In the genomic region with DNA sequence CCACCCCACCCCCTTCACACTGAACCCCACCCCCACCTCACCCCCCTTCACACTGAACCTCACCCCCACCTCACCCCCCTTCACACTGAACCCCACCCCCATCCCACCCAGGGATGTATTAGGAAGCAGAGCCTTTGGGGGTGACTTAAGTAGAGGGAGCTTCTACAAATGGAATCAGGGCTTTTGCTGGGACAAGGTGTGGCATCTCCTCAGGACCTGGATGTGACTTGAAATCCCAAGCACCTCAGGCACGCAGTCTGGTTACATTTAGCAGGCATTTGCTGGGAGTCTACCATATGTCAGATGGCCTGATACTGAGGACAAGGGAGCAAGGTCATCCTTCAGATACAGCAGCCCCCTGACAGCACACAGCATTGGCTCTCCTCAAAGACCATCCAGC, we compare ENCODE assay signal across 22 mouse cellular contexts. TPM values are rescaled to one million over a fixed set of nuclear protein-coding genes. Genes with fewer than 3 reads are reported as not detected.
A peak's percentile ranks its signal among the peaks of the same experiment; 100 is the strongest.
DNase-seq lines count a peak whose midpoint lies in the region; ATAC-seq and TF ChIP-seq lines count a peak whose summit lies in the region.
"Had no signal": no experiment of that assay in that cellular context is flagged by ENCODE, and none has a peak within 500 bp of the region (broad histone marks: within the 10 kb centered on the region; RNA-seq: fewer than 3 reads in every experiment).

No protein-coding gene starts in this region.

- intact Hi-C loops in heart, postnatal 25 days (cut with DNase I), result no loop called here

- no peak overlapping the region for H3K4me3 ChIP-seq in hindbrain, embryonic 14.5 days (replicated peaks; ENCODE audit: low read length)
- H3K4me3 ChIP-seq in lung, postnatal 0 days (ENCODE audit: low read depth, low read length), result no peak overlapping the region

- peak overlapping the region; percentile 62; the same call in 1 of the 2 replicates for H3K27ac ChIP-seq in hindbrain, embryonic 14.5 days
- H3K27ac ChIP-seq in lung, postnatal 0 days (ENCODE audit: low read length), result no peak overlapping the region

- H3K36me3 ChIP-seq in hindbrain, embryonic 14.5 days (replicated peaks; ENCODE audit: control insufficient read depth, insufficient read depth), result peaks cover 39% of the 10 kb centered on the region
- H3K36me3 ChIP-seq in lung, postnatal 0 days (ENCODE audit: insufficient read depth, low read length), result peaks cover 7% of the 10 kb centered on the region

- ATAC-seq in hindbrain, embryonic 14.5 days (ENCODE audit: low FRiP score), result no peak
- ATAC-seq in lung, postnatal 0 days, result no peak
- ATAC-seq: inflammation-experienced regulatory T-cells, adult 6 months had no signal

- no peaks in the 10 kb centered on the region for H3K27me3 ChIP-seq in hindbrain, embryonic 14.5 days (ENCODE audit: control insufficient read depth, insufficient read depth, low read length)
- no peaks in the 10 kb centered on the region for H3K27me3 ChIP-seq in lung, postnatal 0 days (replicated peaks; ENCODE audit: insufficient read depth, low read length)

- no peak overlapping the region for H3K9ac ChIP-seq in hindbrain, embryonic 14.5 days
- no peak overlapping the region for H3K9ac ChIP-seq in lung, postnatal 0 days (replicated peaks; ENCODE audit: low read depth)
- H3K9ac ChIP-seq: lung, embryonic 14.5 days had no signal

- no peak overlapping the region for H3K4me2 ChIP-seq in hindbrain, embryonic 14.5 days (replicated peaks)
- no peak overlapping the region for H3K4me2 ChIP-seq in lung, postnatal 0 days (replicated peaks; ENCODE audit: low read depth, low read length)
- H3K4me2 ChIP-seq: lung, embryonic 14.5 days had no signal

- no peaks in the 10 kb centered on the region for H3K9me3 ChIP-seq in hindbrain, embryonic 14.5 days (ENCODE audit: control insufficient read depth, low read length)
- no peaks in the 10 kb centered on the region for H3K9me3 ChIP-seq in lung, postnatal 0 days (ENCODE audit: low read length)

- whole genome bisulfite sequencing in hindbrain, embryonic 14.5 days, result 70% methylated on average over 1 of the region's 1 CpGs
- WGBS in lung, postnatal 0 days, result 63% methylated on average over 1 of the region's 1 CpGs

- peak; percentile 78 for DNase-seq in heart, adult 11 months
- no peak for DNase-seq in heart, postnatal 25 days (ENCODE audit: low spot score)
- DNase-seq in testis, postnatal 10 days (ENCODE audit: low spot score), result peak; percentile 18
- no peak for DNase-seq in testis, postnatal 14 days (ENCODE audit: low spot score)
- DNase-seq in hindbrain, embryonic 14.5 days (ENCODE audit: low spot score), result no peak
- no peak for DNase-seq in lung, postnatal 0 days (ENCODE audit: low spot score)
- DNase-seq in retina, postnatal 1 day, result no peak
- DNase-seq: cerebellum, adult 9-10 months; gastrocnemius, postnatal 14 days; kidney, adult 8-10 months; kidney, postnatal 36 days; thymus, adult 2 months had no signal

- TF ChIP-seq CTCF in lung, postnatal 0 days (IDR thresholded peaks at IDR 0.05), result no peak

- no peak for TF ChIP-seq EP300 in lung, postnatal 0 days (IDR thresholded peaks at IDR 0.05)

- 0 out of 2 replicates have a peak, but pooled peaks cover 3% of the 10 kb centered on the region for H3K4me1 ChIP-seq in hindbrain, embryonic 14.5 days (replicated peaks; ENCODE audit: control insufficient read depth, insufficient read depth, low read length)
- no peaks in the 10 kb centered on the region for H3K4me1 ChIP-seq in lung, postnatal 0 days (ENCODE audit: insufficient read depth, low read depth, low read length)

RNA-seq across cellular contexts. Expression of a gene that starts 7.2 kb away (rescaled TPM):
- total RNA-seq in heart, postnatal 25 days (2021), result 100 to 1,000 TPM; 218 to 222 TPM
- polyA plus RNA-seq in hindbrain, embryonic 14.5 days (2014; fragmentation: Nextera tagmentation; extraction: Ambion mirVana), result 553 and 683 TPM in 2 replicates
- polyA plus RNA-seq in lung, postnatal 0 days (2015; fragmentation: Nextera tagmentation; extraction: Ambion mirVana), result 342 and 355 TPM in 2 replicates

RNA-seq across cellular contexts. Expression of a gene that starts 14.1 kb away (rescaled TPM):
- not detected for total RNA-seq in heart, postnatal 25 days (2021)
- polyA plus RNA-seq in hindbrain, embryonic 14.5 days (2014; fragmentation: Nextera tagmentation; extraction: Ambion mirVana), result 0.31 TPM in 1 of 2 replicates, not detected in the other
- 0.24 TPM in 1 of 2 replicates, not detected in the other for polyA plus RNA-seq in lung, postnatal 0 days (2015; fragmentation: Nextera tagmentation; extraction: Ambion mirVana)
- total RNA-seq: left cerebral cortex, postnatal 10 days; liver, adult 2 months; monocyte, adult 5-6 weeks; neutrophil, adult 5-6 weeks had no signal
- polyA plus RNA-seq: C2C12; heart, postnatal 0 days; liver, adult 2 months; lung, embryonic 14.5 days had no signal

RNA-seq across cellular contexts. Expression of a gene that starts 17.0 kb away (rescaled TPM):
- not detected for total RNA-seq in heart, postnatal 25 days (2021)
- polyA plus RNA-seq in hindbrain, embryonic 14.5 days (2014; fragmentation: Nextera tagmentation; extraction: Ambion mirVana), result not detected in 2 replicates
- polyA plus RNA-seq in lung, postnatal 0 days (2015; fragmentation: Nextera tagmentation; extraction: Ambion mirVana), result not detected in 2 replicates
- total RNA-seq: adrenal gland, postnatal 4 days; gastrocnemius, postnatal 14 days; left cerebral cortex, postnatal 10 days; liver, adult 2 months; monocyte, adult 5-6 weeks had no signal
- polyA plus RNA-seq: C2C12; heart, postnatal 0 days; inflammation-experienced regulatory T-cells, adult 6 months; liver, adult 2 months; lung, embryonic 14.5 days had no signal

RNA-seq across cellular contexts. Expression of a gene that starts 29.0 kb away (rescaled TPM):
- total RNA-seq in heart, postnatal 25 days (2021), result not detected
- polyA plus RNA-seq in hindbrain, embryonic 14.5 days (2014; fragmentation: Nextera tagmentation; extraction: Ambion mirVana), result not detected in 2 replicates
- not detected in 2 replicates for polyA plus RNA-seq in lung, postnatal 0 days (2015; fragmentation: Nextera tagmentation; extraction: Ambion mirVana)
- total RNA-seq: adrenal gland, postnatal 4 days; gastrocnemius, postnatal 14 days; left cerebral cortex, postnatal 10 days; liver, adult 2 months; monocyte, adult 5-6 weeks; neutrophil, adult 5-6 weeks had no signal
- polyA plus RNA-seq: C2C12; heart, postnatal 0 days; inflammation-experienced regulatory T-cells, adult 6 months; liver, adult 2 months; lung, embryonic 14.5 days had no signal

RNA-seq across cellular contexts. Expression of a gene that starts 40.4 kb away (rescaled TPM):
- not detected for total RNA-seq in heart, postnatal 25 days (2021)
- polyA plus RNA-seq in hindbrain, embryonic 14.5 days (2014; fragmentation: Nextera tagmentation; extraction: Ambion mirVana), result not detected in 2 replicates
- polyA plus RNA-seq in lung, postnatal 0 days (2015; fragmentation: Nextera tagmentation; extraction: Ambion mirVana), result not detected in 2 replicates
- total RNA-seq: adrenal gland, postnatal 4 days; gastrocnemius, postnatal 14 days; layer of hippocampus, postnatal 14 days; left cerebral cortex, postnatal 10 days; liver, adult 2 months; monocyte, adult 5-6 weeks; neutrophil, adult 5-6 weeks had no signal
- polyA plus RNA-seq: C2C12; heart, postnatal 0 days; inflammation-experienced regulatory T-cells, adult 6 months; liver, adult 2 months; lung, embryonic 14.5 days had no signal

Comparison
In these comparisons a context has a peak if more than half of its experiments do, and no peak if none do; other contexts are left out.
1. DNase-seq: peak in heart, adult 11 months (single experiment) and testis, postnatal 10 days (single experiment); none in heart, postnatal 25 days (single experiment), testis, postnatal 14 days (single experiment), hindbrain, embryonic 14.5 days (single experiment), lung, postnatal 0 days (single experiment) and retina, postnatal 1 day (single experiment).